Mouse (Mus musculus) colon, adult 2 months (tissue): Measurements from ENCODE around the gene Il1f9. TPM values are rescaled to one million over a fixed set of nuclear protein-coding genes. Genes with fewer than 3 reads are reported as not detected.

Experiments
- polyA plus RNA-seq: library from polyadenylated mRNA; depleted of rRNA; stranded (reverse); fragments of >200 nt; gene quantifications from 2 replicates; pipeline ENCODE4 v1.2.3, GENCODE M21; 2012; rRNA removed

Il1f9 gene
- not detected in 2 replicates for polyA plus RNA-seq

GRCm38 (mm10) chr2:24186176-24186575, at the start of gene Il1f9:
Gene Il1f9 (plus strand): TSS chr2:24186476.

GRCm38 (mm10) chr2:24152861-24153260, 33.4 kb upstream of the Il1f9 start, which contains the start of gene Il1f8:
Gene Il1f8 (plus strand): TSS chr2:24153161.

GRCm38 (mm10) chr2:24215118-24215517, 28.8 kb downstream of the Il1f9 start, which contains the start of gene Il1f6:
Gene Il1f6 (plus strand): TSS chr2:24215418.

Other genes with a start within 250 kb of the Il1f9 start
- 0.14 and 0.29 TPM in 2 replicates for gene Hnmt, start 137.1 kb upstream of the Il1f9 start, polyA plus RNA-seq
- not detected in 2 replicates for gene Tbpl2, start 89.9 kb upstream of the Il1f9 start, polyA plus RNA-seq
- 0.09 TPM in 1 of 2 replicates, not detected in the other for gene Il1f8, start 33.3 kb upstream of the Il1f9 start, polyA plus RNA-seq
- gene Il1f6, start 28.9 kb downstream of the Il1f9 start, polyA plus RNA-seq, result 0.14 TPM in 1 of 2 replicates, not detected in the other
- gene Il1f5, start 90.5 kb downstream of the Il1f9 start, polyA plus RNA-seq, result not detected in 2 replicates
- not detected in 2 replicates for gene Il1f10, start 104.7 kb downstream of the Il1f9 start, polyA plus RNA-seq
- 15.0 and 17.0 TPM in 2 replicates for gene Il1rn, start 150.4 kb downstream of the Il1f9 start, polyA plus RNA-seq
- gene Psd4, start 181.1 kb downstream of the Il1f9 start, polyA plus RNA-seq, result 39.8 and 42.9 TPM in 2 replicates